Mouse (Mus musculus): ENCODE data around the gene Ice1. TPM values are rescaled to one million over a fixed set of nuclear protein-coding genes. Genes with fewer than 3 reads are reported as not detected.

Ice1 gene
- polyA plus RNA-seq, 1 experiment from 2014 or later = 33.2 TPM

DNA sequence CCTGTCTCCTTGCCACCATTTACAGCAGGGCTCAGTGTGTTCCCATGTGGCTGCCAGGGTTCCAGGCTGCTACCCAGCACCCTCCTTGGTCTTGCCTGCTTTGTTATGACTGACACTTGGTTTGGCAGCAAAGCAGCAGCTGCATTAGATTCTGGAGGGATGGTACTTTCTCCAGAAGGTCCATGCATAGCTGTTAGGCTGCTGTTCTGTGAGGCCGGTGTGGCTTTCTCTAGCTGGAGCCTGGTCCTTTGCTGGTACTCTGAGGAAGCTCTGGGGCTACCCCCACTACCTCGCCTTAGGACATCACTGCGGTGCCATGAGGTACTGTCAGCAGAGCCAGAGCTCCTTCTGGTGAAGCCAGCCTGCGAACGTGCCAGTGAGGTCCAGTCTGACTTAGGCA is 32.1 kb downstream of the Ice1 start:
- H3K9me3 ChIP-seq (ENCODE audit: control insufficient read depth, low read length) = no peaks in the 10 kb centered on the region
- no peak overlapping the region for H3K9ac ChIP-seq (ENCODE audit: low read length)
- H3K27ac ChIP-seq (ENCODE audit: low read depth, low read length) = no peak overlapping the region
- H3K4me1 ChIP-seq (replicated peaks; ENCODE audit: control insufficient read depth, insufficient read depth, low read length) = no peaks in the 10 kb centered on the region
- no peak overlapping the region for H3K4me3 ChIP-seq (ENCODE audit: low read depth, low read length)
- no peaks in the 10 kb centered on the region; the same call in 1 of the 2 replicates for H3K36me3 ChIP-seq (ENCODE audit: control insufficient read depth, insufficient read depth, low read length)
- no peaks in the 10 kb centered on the region for H3K27me3 ChIP-seq (ENCODE audit: control insufficient read depth, insufficient read depth, low read length)
- ATAC-seq (replicated peaks; ENCODE audit: low FRiP score) (no peak), DNase-seq (ENCODE audit: low spot score) (no peak)
- 96% methylated on average over 5 of the region's 5 CpGs for WGBS
- no peak overlapping the region for H3K4me2 ChIP-seq (ENCODE audit: low read depth, low read length, severe bottlenecking)

DNA sequence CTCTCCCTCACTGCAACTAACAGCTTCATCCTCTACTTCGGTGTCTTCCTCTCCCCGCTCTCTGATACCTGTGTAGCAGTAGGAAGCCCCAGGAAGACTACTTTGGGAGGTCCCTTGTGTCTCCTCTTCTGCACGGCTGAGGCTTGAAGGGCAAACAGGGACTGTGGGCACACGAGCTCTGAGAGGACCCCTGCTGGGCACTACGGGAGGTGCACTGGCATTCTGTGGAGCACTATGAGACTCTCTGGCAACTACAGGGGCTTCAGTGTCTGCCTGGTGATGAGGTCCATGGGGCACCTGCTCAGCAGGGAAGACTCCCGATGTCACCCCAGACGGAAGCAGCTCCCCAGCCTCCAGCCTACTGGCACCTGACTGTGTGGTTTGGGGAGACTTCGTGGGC is 32.7 kb downstream of the Ice1 start:
- H3K4me1 ChIP-seq (replicated peaks; ENCODE audit: control insufficient read depth, insufficient read depth, low read length) = no peaks in the 10 kb centered on the region

DNA sequence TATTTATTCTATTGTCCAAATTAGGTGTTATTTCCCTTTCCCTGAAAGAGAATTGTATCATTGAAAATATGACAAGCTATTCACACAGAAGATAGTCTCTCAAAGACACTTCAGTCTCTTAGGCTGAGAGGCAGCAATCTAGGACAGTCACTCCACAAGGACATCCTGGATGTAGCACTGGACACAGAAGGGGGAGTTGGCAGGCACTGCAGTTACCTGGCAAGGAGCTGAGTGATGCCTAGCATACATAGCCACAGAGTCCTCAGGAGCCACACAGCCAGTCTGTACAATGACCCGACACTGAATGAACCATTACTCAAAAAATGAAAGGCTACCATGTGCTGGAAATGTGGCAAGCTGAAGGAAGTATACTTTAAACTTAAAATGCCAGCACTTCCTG is 35.9 kb downstream of the Ice1 start:
- Histone ChIP-seq H3K4me3 (ENCODE audit: low read depth, low read length) (no peak overlapping the region), H3K27me3 (ENCODE audit: control insufficient read depth, insufficient read depth, low read length) (no peaks in the 10 kb centered on the region), H3K4me2 (ENCODE audit: low read depth, low read length, severe bottlenecking) (no peak overlapping the region), H3K4me1 (replicated peaks; ENCODE audit: control insufficient read depth, insufficient read depth, low read length) (no peaks in the 10 kb centered on the region), H3K9ac (ENCODE audit: low read length) (no peak overlapping the region), H3K36me3 (ENCODE audit: control insufficient read depth, insufficient read depth, low read length) (no peaks in the 10 kb centered on the region; the same call in 1 of the 2 replicates), H3K9me3 (ENCODE audit: control insufficient read depth, low read length) (no peaks in the 10 kb centered on the region), H3K27ac (ENCODE audit: low read depth, low read length) (no peak overlapping the region)
- ATAC-seq (replicated peaks; ENCODE audit: low FRiP score) (no peak), DNase-seq (ENCODE audit: low spot score) (no peak)
- 87% methylated on average over 1 of the region's 1 CpGs for WGBS

More for the DNA sequence above, 32.7 kb downstream of the Ice1 start:
- ATAC-seq (replicated peaks; ENCODE audit: low FRiP score) (no peak), DNase-seq (ENCODE audit: low spot score) (no peak)
- Histone ChIP-seq H3K27ac (ENCODE audit: low read depth, low read length) (no peak overlapping the region), H3K36me3 (ENCODE audit: control insufficient read depth, insufficient read depth, low read length) (no peaks in the 10 kb centered on the region; the same call in 1 of the 2 replicates), H3K9ac (ENCODE audit: low read length) (no peak overlapping the region), H3K4me3 (ENCODE audit: low read depth, low read length) (no peak overlapping the region), H3K27me3 (ENCODE audit: control insufficient read depth, insufficient read depth, low read length) (no peaks in the 10 kb centered on the region), H3K4me2 (ENCODE audit: low read depth, low read length, severe bottlenecking) (no peak overlapping the region), H3K9me3 (ENCODE audit: control insufficient read depth, low read length) (no peaks in the 10 kb centered on the region)
- WGBS = 91% methylated on average over 8 of the region's 8 CpGs

DNA sequence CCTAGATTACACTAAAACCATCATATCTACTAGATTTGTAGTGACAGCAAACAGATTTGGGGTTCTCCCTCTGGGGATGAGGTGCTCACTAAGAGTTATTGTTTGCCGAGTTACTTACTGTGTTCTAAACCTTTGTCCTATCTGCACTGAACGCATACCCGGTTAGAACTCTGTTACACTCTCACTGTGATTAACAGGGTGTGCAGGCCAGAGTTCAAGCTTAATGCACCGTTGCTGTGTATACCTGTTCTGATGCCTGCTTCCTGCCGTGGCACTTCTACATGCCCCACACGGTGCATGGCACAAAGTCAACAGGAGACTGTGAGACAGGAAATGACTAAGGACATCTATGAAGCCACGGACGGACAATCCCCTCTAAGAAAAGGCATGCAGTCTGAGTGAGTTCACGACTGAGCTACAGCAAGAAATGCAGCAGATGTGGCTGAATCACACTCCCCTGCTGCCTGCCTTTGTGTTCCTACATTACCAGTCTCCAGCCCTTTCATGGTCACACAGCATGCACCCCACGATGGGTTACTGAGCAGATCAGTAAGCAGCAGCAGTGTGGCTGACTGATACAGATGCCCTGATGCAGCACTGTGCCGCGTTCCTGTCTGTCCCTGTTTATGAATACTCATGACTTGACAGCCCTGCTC is 37.3 kb downstream of the Ice1 start:
- no peak for ATAC-seq (replicated peaks; ENCODE audit: low FRiP score)
- no peaks in the 10 kb centered on the region; the same call in 1 of the 2 replicates for H3K36me3 ChIP-seq (ENCODE audit: control insufficient read depth, insufficient read depth, low read length)

DNA sequence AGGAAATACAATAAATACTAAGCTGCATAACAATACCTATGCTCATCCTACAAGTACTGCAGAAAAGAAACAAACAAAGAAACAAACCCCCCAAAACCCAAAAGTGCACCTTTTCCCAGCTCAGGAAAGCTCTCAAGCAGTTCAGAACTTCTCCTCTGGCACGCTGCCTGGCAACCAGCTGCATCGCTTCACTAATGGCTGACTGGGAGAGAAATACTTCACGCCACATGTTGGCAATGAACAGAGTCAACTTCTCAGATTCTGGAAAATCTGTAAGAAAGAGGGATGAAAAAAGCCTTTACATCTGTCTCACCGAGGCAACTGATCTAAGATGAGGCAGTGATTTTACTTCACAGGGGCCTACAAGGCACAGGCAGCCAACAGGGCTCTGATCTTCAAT is 38.5 kb downstream of the Ice1 start:
- Histone ChIP-seq H3K4me2 (ENCODE audit: low read depth, low read length, severe bottlenecking) (no peak overlapping the region), H3K36me3 (ENCODE audit: control insufficient read depth, insufficient read depth, low read length) (peaks cover 3% of the 10 kb centered on the region; the same call in 1 of the 2 replicates), H3K4me1 (replicated peaks; ENCODE audit: control insufficient read depth, insufficient read depth, low read length) (no peaks in the 10 kb centered on the region), H3K9me3 (ENCODE audit: control insufficient read depth, low read length) (no peaks in the 10 kb centered on the region), H3K27me3 (ENCODE audit: control insufficient read depth, insufficient read depth, low read length) (no peaks in the 10 kb centered on the region), H3K27ac (ENCODE audit: low read depth, low read length) (no peak overlapping the region), H3K9ac (ENCODE audit: low read length) (no peak overlapping the region), H3K4me3 (ENCODE audit: low read depth, low read length) (no peak overlapping the region)
- DNase-seq (ENCODE audit: low spot score) = no peak
- 92% methylated on average over 4 of the region's 4 CpGs for WGBS
- ATAC-seq (replicated peaks; ENCODE audit: low FRiP score) = no peak

More for the DNA sequence above, 37.3 kb downstream of the Ice1 start:
- H3K4me3 ChIP-seq (ENCODE audit: low read depth, low read length) = no peak overlapping the region
- H3K4me1 ChIP-seq (replicated peaks; ENCODE audit: control insufficient read depth, insufficient read depth, low read length) = no peaks in the 10 kb centered on the region
- no peak overlapping the region for H3K27ac ChIP-seq (ENCODE audit: low read depth, low read length)
- WGBS = 82% methylated on average over 12 of the region's 12 CpGs
- H3K9ac ChIP-seq (ENCODE audit: low read length) = no peak overlapping the region
- no peak overlapping the region for H3K4me2 ChIP-seq (ENCODE audit: low read depth, low read length, severe bottlenecking)
- no peak for DNase-seq (ENCODE audit: low spot score)
- no peaks in the 10 kb centered on the region for H3K9me3 ChIP-seq (ENCODE audit: control insufficient read depth, low read length)
- no peaks in the 10 kb centered on the region for H3K27me3 ChIP-seq (ENCODE audit: control insufficient read depth, insufficient read depth, low read length)

DNA sequence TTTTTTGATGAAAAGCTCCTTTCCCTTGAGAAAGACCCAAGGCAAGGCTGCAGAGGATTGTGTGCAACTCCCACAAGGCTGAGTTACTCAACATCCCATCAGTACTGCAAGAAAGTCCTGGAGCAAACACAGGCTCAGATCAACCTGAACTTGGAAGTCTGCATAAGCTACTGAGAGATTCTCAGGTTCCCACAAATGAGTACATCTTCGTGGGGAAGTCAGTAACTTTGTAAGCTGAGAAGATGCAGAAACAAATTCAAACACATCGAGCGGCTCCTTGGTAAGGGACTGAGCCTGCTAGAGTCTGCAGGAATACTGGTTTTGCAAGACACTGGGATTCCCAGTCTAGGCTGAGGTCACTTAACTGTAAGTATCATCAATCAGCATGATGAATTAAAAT is 40.5 kb downstream of the Ice1 start:
- Histone ChIP-seq H3K4me1 (replicated peaks; ENCODE audit: control insufficient read depth, insufficient read depth, low read length) (no peaks in the 10 kb centered on the region), H3K9me3 (ENCODE audit: control insufficient read depth, low read length) (no peaks in the 10 kb centered on the region), H3K27me3 (ENCODE audit: control insufficient read depth, insufficient read depth, low read length) (no peaks in the 10 kb centered on the region), H3K27ac (ENCODE audit: low read depth, low read length) (no peak overlapping the region), H3K36me3 (ENCODE audit: control insufficient read depth, insufficient read depth, low read length) (peaks cover 9% of the 10 kb centered on the region; the same call in 1 of the 2 replicates), H3K4me2 (ENCODE audit: low read depth, low read length, severe bottlenecking) (no peak overlapping the region), H3K9ac (ENCODE audit: low read length) (no peak overlapping the region), H3K4me3 (ENCODE audit: low read depth, low read length) (no peak overlapping the region)
- 91% methylated on average over 3 of the region's 3 CpGs for WGBS
- DNase-seq (ENCODE audit: low spot score) = no peak
- ATAC-seq (replicated peaks; ENCODE audit: low FRiP score) = no peak

DNA sequence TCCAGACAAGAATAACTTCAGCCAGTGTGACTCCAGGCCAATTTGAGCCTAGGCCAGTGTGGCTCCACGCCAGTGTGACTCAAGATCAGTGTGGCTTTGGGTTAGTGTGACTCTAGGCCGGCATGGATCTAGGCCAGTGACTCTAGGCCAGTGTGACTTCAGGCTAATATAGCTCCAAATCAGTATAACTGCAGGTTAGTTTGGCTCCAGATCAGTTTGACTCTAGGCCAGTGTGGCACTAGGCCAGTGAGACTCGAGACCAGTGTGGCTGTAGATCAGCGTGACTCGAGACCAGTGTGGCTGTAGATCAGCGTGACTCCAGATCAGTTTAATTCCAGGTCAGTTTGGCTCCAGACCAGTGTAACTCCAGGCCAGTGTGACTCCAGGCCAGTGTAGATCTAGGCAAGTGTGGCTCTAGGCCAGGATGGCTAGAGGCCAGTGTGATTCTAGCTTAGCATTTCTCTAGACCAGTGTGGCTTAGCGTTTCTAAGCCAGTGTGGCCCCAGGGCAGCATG is 47.1 kb downstream of the Ice1 start:
- H3K4me3 ChIP-seq (ENCODE audit: low read depth, low read length) = no peak overlapping the region
- H3K4me1 ChIP-seq (replicated peaks; ENCODE audit: control insufficient read depth, insufficient read depth, low read length) = no peaks in the 10 kb centered on the region
- H3K27me3 ChIP-seq (ENCODE audit: control insufficient read depth, insufficient read depth, low read length) = no peaks in the 10 kb centered on the region
- no peaks in the 10 kb centered on the region for H3K9me3 ChIP-seq (ENCODE audit: control insufficient read depth, low read length)
- H3K36me3 ChIP-seq (ENCODE audit: control insufficient read depth, insufficient read depth, low read length) = peaks cover 9% of the 10 kb centered on the region; the same call in 1 of the 2 replicates
- ATAC-seq (replicated peaks; ENCODE audit: low FRiP score) = no peak
- no peak overlapping the region for H3K4me2 ChIP-seq (ENCODE audit: low read depth, low read length, severe bottlenecking)
- no peak overlapping the region for H3K27ac ChIP-seq (ENCODE audit: low read depth, low read length)
- DNase-seq (ENCODE audit: low spot score) = no peak
- 92% methylated on average over 7 of the region's 7 CpGs for WGBS
- H3K9ac ChIP-seq (ENCODE audit: low read length) = no peak overlapping the region

DNA sequence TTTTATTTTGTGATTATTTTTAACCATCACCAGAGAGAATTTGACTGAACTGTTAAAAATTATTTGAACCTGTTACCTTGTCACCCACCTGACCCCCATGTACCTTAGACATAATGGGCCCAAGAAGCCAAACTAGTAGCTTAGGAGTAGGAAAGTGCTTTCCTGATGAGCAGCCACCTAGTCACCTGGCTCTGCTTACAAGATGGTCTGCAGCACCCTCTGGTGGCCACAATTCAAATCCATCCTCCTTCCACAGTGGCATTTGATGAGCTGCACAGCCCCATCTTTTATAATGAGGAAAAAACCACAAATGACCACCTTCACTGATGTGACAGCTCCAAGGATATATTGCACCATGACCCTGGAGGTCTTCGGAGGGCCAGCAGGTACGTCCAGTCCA is 50.5 kb downstream of the Ice1 start:
- no peak overlapping the region for H3K27ac ChIP-seq (ENCODE audit: low read depth, low read length)
- no peaks in the 10 kb centered on the region for H3K9me3 ChIP-seq (ENCODE audit: control insufficient read depth, low read length)
- H3K4me3 ChIP-seq (ENCODE audit: low read depth, low read length) = no peak overlapping the region
- H3K9ac ChIP-seq (ENCODE audit: low read length) = no peak overlapping the region
- no peaks in the 10 kb centered on the region; the same call in 1 of the 2 replicates for H3K36me3 ChIP-seq (ENCODE audit: control insufficient read depth, insufficient read depth, low read length)
- DNase-seq (ENCODE audit: low spot score) (peak; percentile 79), ATAC-seq (replicated peaks; ENCODE audit: low FRiP score) (peak; percentile 24)
- no peaks in the 10 kb centered on the region for H3K27me3 ChIP-seq (ENCODE audit: control insufficient read depth, insufficient read depth, low read length)
- no peaks in the 10 kb centered on the region for H3K4me1 ChIP-seq (replicated peaks; ENCODE audit: control insufficient read depth, insufficient read depth, low read length)
- H3K4me2 ChIP-seq (ENCODE audit: low read depth, low read length, severe bottlenecking) = no peak overlapping the region
- WGBS = 76% methylated on average over 2 of the region's 2 CpGs

DNA sequence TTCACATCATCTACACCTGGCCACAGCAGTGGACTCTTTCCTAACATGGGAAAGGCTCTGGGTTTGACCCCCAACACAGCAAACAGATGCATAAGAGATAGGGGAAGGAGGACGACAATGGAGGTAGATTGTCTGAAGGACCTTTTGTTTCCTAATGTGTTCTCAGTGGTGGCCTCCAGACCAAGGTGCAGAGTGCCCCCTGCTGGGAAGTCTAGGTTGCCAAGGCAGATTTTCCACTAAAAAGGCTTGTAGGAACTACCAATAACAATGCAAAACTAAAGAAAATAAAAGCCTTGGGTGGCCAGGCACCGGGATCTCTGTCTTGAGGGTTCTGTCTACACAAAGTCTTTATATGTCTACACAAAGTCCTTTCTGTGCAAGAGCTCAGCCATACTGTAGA is 54.9 kb downstream of the Ice1 start:
- no peak overlapping the region for H3K4me2 ChIP-seq (ENCODE audit: low read depth, low read length, severe bottlenecking)
- DNase-seq (ENCODE audit: low spot score) = no peak
- no peaks in the 10 kb centered on the region for H3K4me1 ChIP-seq (replicated peaks; ENCODE audit: control insufficient read depth, insufficient read depth, low read length)
- H3K9ac ChIP-seq (ENCODE audit: low read length) = no peak overlapping the region
- no peaks in the 10 kb centered on the region for H3K36me3 ChIP-seq (ENCODE audit: control insufficient read depth, insufficient read depth, low read length)
- H3K4me3 ChIP-seq (ENCODE audit: low read depth, low read length) = no peak overlapping the region
- ATAC-seq (replicated peaks; ENCODE audit: low FRiP score) = no peak
- H3K27me3 ChIP-seq (ENCODE audit: control insufficient read depth, insufficient read depth, low read length) = no peaks in the 10 kb centered on the region
- H3K27ac ChIP-seq (ENCODE audit: low read depth, low read length) = no peak overlapping the region
- H3K9me3 ChIP-seq (ENCODE audit: control insufficient read depth, low read length) = no peaks in the 10 kb centered on the region
- WGBS = 42% methylated on average over 2 of the region's 2 CpGs
